Comparison of ENCODE assay signal across 8 mouse cellular contexts in the genomic region with DNA sequence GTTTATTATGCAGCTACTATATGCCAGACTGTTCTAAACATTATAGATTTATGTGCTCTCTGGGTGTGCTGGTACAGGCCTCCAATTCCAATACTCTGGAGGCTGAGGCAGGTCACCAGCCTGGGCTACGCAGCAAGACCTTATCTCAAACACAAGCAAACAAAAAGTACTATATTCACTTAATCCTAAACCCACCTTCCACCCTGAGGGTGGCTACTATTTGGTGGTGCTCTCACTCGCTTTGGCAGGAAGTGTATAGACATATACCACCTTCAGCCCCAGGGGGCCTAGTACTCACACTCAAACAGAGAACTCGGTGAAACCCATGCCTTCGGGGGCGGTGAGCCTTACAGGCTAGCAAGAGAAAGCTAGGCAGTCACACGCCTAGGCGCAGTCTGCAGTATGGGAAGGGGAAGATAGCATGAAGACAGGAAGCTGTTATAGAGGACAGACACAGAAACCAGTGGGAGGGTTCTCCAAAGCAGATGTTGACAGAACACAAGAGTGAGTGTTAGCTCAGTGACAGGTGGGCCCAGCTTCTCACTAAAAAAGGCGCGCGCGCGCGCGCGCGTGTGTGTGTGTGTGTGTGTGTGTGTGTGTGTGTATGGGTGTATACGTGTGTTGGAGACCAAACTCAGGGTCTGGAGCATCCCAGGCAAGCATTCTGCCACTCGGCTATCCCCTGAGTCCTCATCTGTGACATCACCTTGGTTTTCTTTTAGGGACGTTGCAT. TPM values are rescaled to one million over a fixed set of nuclear protein-coding genes. Genes with fewer than 3 reads are reported as not detected.
DNase-seq lines count a peak whose midpoint lies in the region; ATAC-seq lines count a peak whose summit lies in the region.

TSS of gene Coro1a (minus strand) at position 346 of the 733 bp plus-strand sequence.

- ATAC-seq in activated CD4-positive, CD25-positive, alpha-beta regulatory T cell, adult 4 months = peak; percentile 41
- no peak for ATAC-seq in heart, embryonic 15.5 days (replicated peaks; ENCODE audit: insufficient number of reproducible peaks, insufficient read depth, low FRiP score, low read depth)
- no peak for ATAC-seq in midbrain, embryonic 15.5 days (replicated peaks)

- peaks cover 36% of the 10 kb centered on the region for H3K27me3 ChIP-seq in heart, embryonic 15.5 days
- no peaks in the 10 kb centered on the region for H3K27me3 ChIP-seq in midbrain, embryonic 15.5 days (replicated peaks)

- H3K4me2 ChIP-seq in heart, embryonic 15.5 days = no peak within 1 kb of the TSS
- H3K4me2 ChIP-seq in midbrain, embryonic 15.5 days = no peak within 1 kb of the TSS

- no peaks in the 10 kb centered on the region for H3K9me3 ChIP-seq in heart, embryonic 15.5 days (replicated peaks)
- H3K9me3 ChIP-seq in midbrain, embryonic 15.5 days = no peaks in the 10 kb centered on the region

- H3K9ac ChIP-seq in heart, embryonic 15.5 days = no peak within 1 kb of the TSS
- H3K9ac ChIP-seq in midbrain, embryonic 15.5 days = no peak within 1 kb of the TSS

- WGBS in heart, embryonic 15.5 days = 78% methylated on average over 19 of the region's 19 CpGs
- 93% methylated on average over 19 of the region's 19 CpGs for WGBS in midbrain, embryonic 15.5 days

- H3K27ac ChIP-seq in heart, embryonic 15.5 days = no peak within 1 kb of the TSS
- no peak within 1 kb of the TSS for H3K27ac ChIP-seq in midbrain, embryonic 15.5 days

- no peaks in the 10 kb centered on the region for H3K36me3 ChIP-seq in heart, embryonic 15.5 days
- no peaks in the 10 kb centered on the region for H3K36me3 ChIP-seq in midbrain, embryonic 15.5 days (replicated peaks)

- intact Hi-C loops in left cerebral cortex, postnatal 36 days (cut with DNase I) = loop anchor here (5.0 kb wide), 1 partner anchor 35 kb away; no protein-coding TSS in a partner anchor

- H3K4me3 ChIP-seq in heart, embryonic 15.5 days = no peak within 1 kb of the TSS
- H3K4me3 ChIP-seq in midbrain, embryonic 15.5 days = no peak within 1 kb of the TSS

- no peak for DNase-seq in gastrocnemius, postnatal 4 days (ENCODE audit: low spot score in 2 of 2)
- DNase-seq in gastrocnemius, postnatal 10 days = no peak
- no peak for DNase-seq in left cerebral cortex, postnatal 36 days (ENCODE audit: low spot score in 2 of 2)
- DNase-seq in right cerebral cortex, postnatal 36 days (ENCODE audit: low spot score in 2 of 2) = no peak
- no peak for DNase-seq in embryo, embryonic 10.5 days (ENCODE audit: low spot score)

- H3K4me1 ChIP-seq in heart, embryonic 15.5 days (replicated peaks) = peaks cover 13% of the 10 kb centered on the region
- H3K4me1 ChIP-seq in midbrain, embryonic 15.5 days = peaks cover 19% of the 10 kb centered on the region

RNA-seq across cellular contexts. Expression of gene Coro1a, which starts in this region (rescaled TPM):
- 10 to 100 TPM; 11.8 to 14.5 TPM for total RNA-seq in gastrocnemius, postnatal 4 days (2021)
- total RNA-seq in gastrocnemius, postnatal 10 days (2021) = 1 to 10 TPM; 5.0 to 7.0 TPM
- polyA plus RNA-seq in activated CD4-positive, CD25-positive, alpha-beta regulatory T cell, adult 4 months (2017; shearing (Covaris generic)) = 1,000 to 10,000 TPM; 2,153 to 2,681 TPM
- 13.5 and 71.8 TPM in 2 replicates for polyA plus RNA-seq in heart, embryonic 15.5 days (2015; fragmentation: Nextera tagmentation; extraction: Ambion mirVana)
- 100 to 1,000 TPM; 159 to 176 TPM for total RNA-seq in left cerebral cortex, postnatal 36 days (2021)
- polyA plus RNA-seq in midbrain, embryonic 15.5 days (2015; fragmentation: Nextera tagmentation; extraction: Ambion mirVana) = 119 and 127 TPM in 2 replicates

Comparison
In these comparisons a context has a peak if more than half of its experiments do, and no peak if none do; other contexts are left out.
1. RNA of gene Coro1a (total RNA-seq): 159 to 176 TPM in left cerebral cortex, postnatal 36 days; 11.8 to 14.5 TPM in gastrocnemius, postnatal 4 days and 5.0 to 7.0 TPM in gastrocnemius, postnatal 10 days; every median in the first group is over 10 times any median in the second.
2. RNA of gene Coro1a (polyA plus RNA-seq): 2,153 to 2,681 TPM in activated CD4-positive, CD25-positive, alpha-beta regulatory T cell, adult 4 months; 119 to 127 TPM in midbrain, embryonic 15.5 days and 13.5 to 71.8 TPM in heart, embryonic 15.5 days; every median in the first group is over 10 times any median in the second.